Mouse (Mus musculus) lung, postnatal 0 days (tissue): ENCODE data around the gene Mars.

Source experiments
- CTCF ChIP-seq: IDR thresholded peaks from 2 replicates; pipeline ENCODE4 v1.5.1; 2016; ENCODE audit warnings: antibody characterized with exemption, mild to moderate bottlenecking
- EP300 ChIP-seq: IDR thresholded peaks from 2 replicates; pipeline ENCODE4 v1.6.1; 2016; ENCODE audit warnings: antibody characterized with exemption, mild to moderate bottlenecking, control low read depth

DNA sequence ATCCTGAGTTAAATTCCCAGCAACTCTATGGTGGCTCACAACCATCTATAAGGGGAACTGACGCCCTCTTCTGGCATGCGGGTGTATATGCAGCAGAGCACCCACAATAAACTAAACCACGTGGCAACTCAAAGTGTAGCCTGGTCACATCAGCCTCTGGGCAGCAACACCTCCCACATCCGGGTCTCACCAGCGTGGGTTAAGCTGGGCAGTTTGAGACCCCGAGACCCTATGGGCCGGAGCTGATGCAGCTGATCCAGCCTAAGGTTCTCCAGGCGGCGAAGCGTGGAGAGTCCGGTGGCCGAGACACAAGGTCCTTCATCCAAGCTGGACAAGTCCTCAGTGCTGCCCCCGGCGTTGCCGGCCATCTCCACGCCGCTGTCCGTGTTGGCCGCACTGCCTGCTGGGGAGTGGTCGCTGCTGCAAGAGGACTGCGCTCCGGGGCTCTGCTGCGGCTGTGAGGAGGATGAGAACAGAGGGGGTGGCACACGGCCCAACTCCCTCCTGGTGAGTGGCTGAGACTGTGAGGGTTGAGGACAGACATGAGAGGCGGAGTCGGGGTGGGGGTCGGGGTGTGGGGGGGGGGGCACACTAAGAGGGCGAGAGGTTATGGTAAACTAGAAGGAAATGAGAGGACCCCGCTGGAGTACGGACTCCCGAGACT lies 20.8 kb upstream of the Mars start:
- TF ChIP-seq CTCF (peak; percentile 36; the same call in 1 of the 2 replicates), EP300 (no peak)
